Mouse (Mus musculus) cortical plate, adult 2 months (tissue): Measurements from ENCODE around the gene Gm8439. TPM values are rescaled to one million over a fixed set of nuclear protein-coding genes. Genes with fewer than 3 reads are reported as not detected.
A peak's percentile ranks its signal among the peaks of the same experiment; 100 is the strongest.

ENCODE experiments used
- H3K27ac ChIP-seq: fragments of 200-500 bp; 2 replicates; pipeline ENCODE4 v1.5.1; 2012; ENCODE audit warnings: low read length, control low read depth, inconsistent platforms; ENCODE audit not compliant: insufficient read depth
- H3K4me1 ChIP-seq: fragments of 200-500 bp; 2 replicates; pipeline ENCODE4 v1.6.1; 2011; ENCODE audit warnings: low read length; ENCODE audit not compliant: control insufficient read depth, insufficient read depth
- H3K4me3 ChIP-seq: fragments of 200-500 bp; 2 replicates; pipeline ENCODE4 v1.5.1; 2011; ENCODE audit warnings: mild to moderate bottlenecking, low read length, control low read depth; ENCODE audit not compliant: insufficient read depth
- CTCF ChIP-seq: fragments of 200-500 bp; IDR thresholded peaks from 2 replicates; pipeline ENCODE4 v1.5.1; 2011; ENCODE audit warnings: mild to moderate bottlenecking, control low read depth, low read length; ENCODE audit not compliant: insufficient read depth; ENCODE audit errors: extremely low read depth
- POLR2A ChIP-seq: fragments of 200-500 bp; IDR thresholded peaks from 2 replicates; pipeline ENCODE4 v1.6.1; 2011; ENCODE audit warnings: mild to moderate bottlenecking, low read length, control low read depth; ENCODE audit not compliant: insufficient read depth; ENCODE audit errors: extremely low read depth
- polyA plus RNA-seq: library from polyadenylated mRNA; depleted of rRNA; stranded (reverse); fragments of >200 nt; gene quantifications from 2 replicates; pipeline ENCODE4 v1.2.3, GENCODE M21; 2012; rRNA removed

Gene Gm8439
- polyA plus RNA-seq, 1 experiment = not detected

DNA sequence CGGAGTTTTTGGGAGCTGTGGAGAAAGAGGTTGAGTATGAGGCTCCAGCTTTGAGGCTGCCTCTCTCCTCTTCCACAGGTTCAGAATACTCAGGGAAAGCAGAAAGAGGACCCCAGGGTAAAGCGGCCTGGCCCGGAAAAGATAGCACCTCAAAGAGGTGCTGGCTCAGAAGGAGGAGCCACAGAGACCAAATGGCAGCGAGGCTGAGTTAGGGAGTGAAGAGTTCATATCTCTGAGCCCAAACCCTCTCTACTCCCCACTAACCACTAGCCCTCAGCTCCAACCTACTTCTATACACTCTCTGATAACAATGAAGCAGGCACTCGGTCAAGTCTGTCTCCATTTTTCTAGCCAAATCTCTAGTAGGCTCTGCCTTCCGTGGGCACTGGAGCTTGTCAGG lies 43.3 kb downstream of the Gm8439 start:
- H3K27ac ChIP-seq = no peak overlapping the region
- H3K4me3 ChIP-seq = no peak overlapping the region
- no peak for TF ChIP-seq POLR2A
- no peaks in the 10 kb centered on the region for H3K4me1 ChIP-seq

DNA sequence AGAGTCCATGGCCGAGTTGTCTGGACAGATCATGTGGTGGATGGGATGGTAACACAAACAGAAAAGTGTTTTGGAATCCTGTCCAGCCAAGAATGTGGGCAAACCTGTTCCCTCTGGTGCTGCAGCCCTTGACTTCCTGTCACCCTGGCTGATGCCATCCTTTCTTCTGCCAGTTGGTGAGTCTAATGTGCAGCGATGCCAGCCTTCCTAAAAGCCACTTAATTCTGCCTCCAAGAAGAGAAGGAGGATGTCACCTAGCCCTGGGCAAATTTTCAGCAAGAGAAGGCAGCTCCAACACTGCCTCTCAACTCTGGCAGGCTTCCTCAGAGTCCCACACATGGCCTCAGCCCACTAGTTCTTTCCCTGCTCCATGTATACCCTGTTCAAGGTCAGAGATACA lies 46.8 kb downstream of the Gm8439 start:
- no peaks in the 10 kb centered on the region for H3K4me1 ChIP-seq
- TF ChIP-seq POLR2A = no peak
- TF ChIP-seq CTCF = no peak
- H3K4me3 ChIP-seq = no peak overlapping the region
- no peak overlapping the region for H3K27ac ChIP-seq

DNA sequence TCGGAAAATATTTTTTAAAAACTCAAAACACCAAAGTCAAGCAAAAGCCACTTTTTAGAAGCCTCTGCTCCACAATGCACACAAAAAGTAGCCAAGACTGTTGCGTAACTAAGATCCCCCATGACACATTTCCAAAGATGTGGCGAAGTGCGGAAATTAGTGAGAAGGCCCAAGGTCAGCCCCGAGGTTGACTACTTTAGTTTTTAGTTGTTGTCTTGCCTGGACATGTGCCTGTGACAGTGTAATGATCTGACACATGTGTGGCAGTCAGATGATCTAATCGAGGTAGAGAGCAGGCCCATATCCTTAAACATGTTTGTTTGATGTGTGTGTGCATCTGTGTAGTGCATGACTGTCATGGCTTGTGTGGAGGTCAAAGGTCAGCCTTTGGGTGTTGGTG lies 53.4 kb downstream of the Gm8439 start:
- no peaks in the 10 kb centered on the region for H3K4me1 ChIP-seq
- TF ChIP-seq CTCF (no peak), POLR2A (no peak)
- H3K4me3 ChIP-seq = no peak overlapping the region
- no peak overlapping the region for H3K27ac ChIP-seq

DNA sequence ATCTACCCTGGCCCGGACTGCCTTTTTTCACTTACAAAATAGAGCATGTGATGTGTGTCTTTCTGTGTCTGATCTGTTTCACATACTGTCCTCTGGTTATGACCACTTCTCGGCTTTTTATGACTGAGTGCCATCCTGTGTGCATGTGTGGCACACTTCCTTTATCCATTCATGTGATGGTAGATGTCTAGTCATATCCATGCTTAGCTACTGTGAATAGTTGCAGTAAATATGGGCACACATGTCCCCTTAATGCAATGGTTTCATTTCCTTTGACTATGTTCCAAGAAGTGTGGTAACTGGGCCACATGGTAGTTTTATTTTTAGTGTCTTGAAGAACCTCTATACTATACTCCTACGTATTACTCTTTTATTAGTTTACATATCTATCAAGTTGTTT lies 55.4 kb downstream of the Gm8439 start:
- Histone ChIP-seq H3K4me1 (no peaks in the 10 kb centered on the region), H3K4me3 (no peak overlapping the region), H3K27ac (no peak overlapping the region)
- TF ChIP-seq CTCF = no peak
- no peak for TF ChIP-seq POLR2A

- TF ChIP-seq POLR2A (no peak; the same call in 1 of the 2 replicates), CTCF (no peak)
- no peaks in the 10 kb centered on the region for H3K4me1 ChIP-seq
- H3K27ac ChIP-seq = 0 out of 2 replicates have a peak overlapping the region, but pooled peaks have one; percentile 35
- peak overlapping the region; percentile 78 for H3K4me3 ChIP-seq
Observed at GRCm38 (mm10) chr4:120649369-120650207, 61.0 kb downstream of the Gm8439 start.

- Histone ChIP-seq H3K27ac (no peak overlapping the region), H3K4me3 (peak overlapping the region; percentile 78), H3K4me1 (no peaks in the 10 kb centered on the region)
- no peak for TF ChIP-seq POLR2A
- TF ChIP-seq CTCF = no peak
Observed at GRCm38 (mm10) chr4:120650208-120650592, 61.7 kb downstream of the Gm8439 start.

- no peak overlapping the region for H3K4me3 ChIP-seq
- no peak for TF ChIP-seq CTCF
- peaks cover 2% of the 10 kb centered on the region; the same call in 1 of the 2 replicates for H3K4me1 ChIP-seq
- no peak overlapping the region for H3K27ac ChIP-seq
Observed at GRCm38 (mm10) chr4:120655898-120656297, 67.4 kb downstream of the Gm8439 start.

Other genes starting within 250 kb of the Gm8439 start
- gene Scmh1, start 183.5 kb upstream of the Gm8439 start, polyA plus RNA-seq = 87.7 and 97.5 TPM in 2 replicates
- gene Slfnl1, start 56.5 kb upstream of the Gm8439 start, polyA plus RNA-seq = 0.06 and 0.10 TPM in 2 replicates
- 31.2 and 33.8 TPM in 2 replicates for gene Ctps, start 18.5 kb upstream of the Gm8439 start, polyA plus RNA-seq
- 16.8 and 18.1 TPM in 2 replicates for gene Cited4, start 77.8 kb downstream of the Gm8439 start, polyA plus RNA-seq
- gene Kcnq4, start 159.9 kb downstream of the Gm8439 start, polyA plus RNA-seq = 10.9 and 11.2 TPM in 2 replicates
- 87.5 and 88.5 TPM in 2 replicates for gene Nfyc, start 242.8 kb downstream of the Gm8439 start, polyA plus RNA-seq